Mouse (Mus musculus): Measurements from ENCODE around the gene Sctr.

DNA sequence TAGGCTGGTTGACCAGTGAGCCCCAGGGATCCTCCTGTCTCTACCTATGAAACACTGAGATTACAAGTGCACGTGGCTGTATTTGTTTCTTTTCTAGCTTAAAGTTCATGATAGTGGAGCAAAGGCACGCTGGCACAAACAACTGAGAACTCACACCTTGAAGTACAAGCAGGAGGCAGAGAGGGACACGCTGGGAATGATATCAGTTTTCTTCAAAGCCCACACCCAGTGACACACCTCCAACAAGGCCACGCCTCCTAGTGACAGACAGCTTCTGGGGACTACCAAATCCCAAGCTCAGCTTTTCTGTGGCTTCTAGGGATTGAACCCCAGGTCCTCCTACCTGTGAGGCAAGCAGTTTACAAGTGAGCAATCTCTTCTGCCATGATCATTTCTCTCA, 33.6 kb upstream of the Sctr start:
- TF ChIP-seq CTCF (IDR thresholded peaks at IDR 0.05; ENCODE audit: borderline replicate concordance, control insufficient read depth, extremely low read depth, insufficient read depth, low read length, poor library complexity) (no peak), POLR2A (IDR thresholded peaks at IDR 0.05; ENCODE audit: control insufficient read depth, extremely low read depth, insufficient read depth, low read length, poor library complexity) (no peak)

All from thymus, adult 2 months (tissue).